ENCODE assay signal across 19 mouse cellular contexts in the genomic region with DNA sequence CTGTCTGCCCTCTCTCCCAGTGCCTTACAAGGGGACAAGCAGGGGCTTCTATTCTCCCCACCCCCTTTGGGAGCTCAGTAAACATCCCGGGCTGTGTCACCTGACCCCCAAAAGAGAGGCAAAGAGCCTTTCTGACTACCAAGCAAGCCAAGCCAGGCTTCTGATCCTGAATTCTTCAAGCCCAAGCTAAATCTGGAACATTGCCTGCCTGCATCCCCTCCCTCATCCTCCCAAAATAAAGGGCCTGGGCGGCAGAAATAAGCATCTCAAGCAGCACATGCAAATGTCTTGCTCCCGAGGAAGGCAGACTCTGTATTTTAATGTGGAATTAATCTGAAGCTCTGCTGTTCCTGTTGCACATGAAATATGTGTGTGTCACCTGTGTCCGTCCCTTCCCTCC.
DNase-seq lines count a peak whose midpoint lies in the region; ATAC-seq and TF ChIP-seq lines count a peak whose summit lies in the region.
"Had no signal": no experiment of that assay in that cellular context is flagged by ENCODE, and none has a peak within 500 bp of the region (broad histone marks: within the 10 kb centered on the region; RNA-seq: fewer than 3 reads in every experiment).

No protein-coding gene starts in this region.

- H3K4me1 ChIP-seq in intestine, embryonic 16.5 days (ENCODE audit: control insufficient read depth, insufficient read depth, low read length): no peaks in the 10 kb centered on the region
- no peaks in the 10 kb centered on the region for H3K4me1 ChIP-seq in intestine, postnatal 0 days (replicated peaks; ENCODE audit: control insufficient read depth, insufficient read depth, low read length)
- H3K4me1 ChIP-seq in lung, embryonic 15.5 days: peaks cover 31% of the 10 kb centered on the region
- peaks cover 62% of the 10 kb centered on the region for H3K4me1 ChIP-seq in E14TG2a.4 (replicated peaks; ENCODE audit: low read depth, low read length)
- H3K4me1 ChIP-seq: embryonic facial prominence, embryonic 12.5 days; hindbrain, embryonic 12.5 days had no signal

- H3K4me3 ChIP-seq in gastrocnemius, adult 2 months: no peak overlapping the region
- no peak overlapping the region for H3K4me3 ChIP-seq in intestine, embryonic 16.5 days (ENCODE audit: low read length)
- H3K4me3 ChIP-seq in intestine, postnatal 0 days (ENCODE audit: low read depth, low read length): no peak overlapping the region
- H3K4me3 ChIP-seq in lung, embryonic 15.5 days: no peak overlapping the region
- H3K4me3 ChIP-seq in E14TG2a.4 (replicated peaks; ENCODE audit: low read length): peak overlapping the region; percentile 35
- H3K4me3 ChIP-seq: embryonic facial prominence, embryonic 12.5 days; forebrain, embryonic 15.5 days; heart, adult 2 months; heart, embryonic 12.5 days; hindbrain, embryonic 12.5 days had no signal

- ATAC-seq in intestine, embryonic 16.5 days: no peak
- ATAC-seq in intestine, postnatal 0 days: no peak
- ATAC-seq in lung, embryonic 15.5 days (ENCODE audit: borderline replicate concordance, extremely low read depth, low FRiP score, low TSS enrichment): no peak
- no peak for ATAC-seq in megakaryocyte, adult 5-6 weeks (ENCODE audit: poor library complexity, severe bottlenecking)
- ATAC-seq: CD4-positive, CD25-positive, alpha-beta regulatory T cell, adult 4 months; forebrain, embryonic 15.5 days had no signal

- no peak for DNase-seq in gastrocnemius, adult 2 months
- DNase-seq in gastrocnemius, adult 8-10 months (ENCODE audit: low spot score in 2 of 2): no peak
- DNase-seq in lung, postnatal 36 days: no peak
- DNase-seq: adrenal gland, postnatal 10 days; B cell, adult 2 months; cerebellum, adult 11-12 months; cerebellum, adult 9-10 months; cerebellum, postnatal 25 days; heart, adult 2 months had no signal

- H3K9ac ChIP-seq in intestine, embryonic 16.5 days (ENCODE audit: low read depth, low read length): no peak overlapping the region
- no peak overlapping the region for H3K9ac ChIP-seq in intestine, postnatal 0 days (ENCODE audit: low read depth, low read length)
- H3K9ac ChIP-seq in lung, embryonic 15.5 days: no peak overlapping the region
- H3K9ac ChIP-seq: embryonic facial prominence, embryonic 12.5 days; forebrain, embryonic 15.5 days; heart, embryonic 12.5 days; hindbrain, embryonic 12.5 days had no signal

- no peak overlapping the region for H3K4me2 ChIP-seq in intestine, embryonic 16.5 days (ENCODE audit: low read depth, low read length)
- no peak overlapping the region for H3K4me2 ChIP-seq in intestine, postnatal 0 days (replicated peaks; ENCODE audit: low read depth)
- H3K4me2 ChIP-seq in lung, embryonic 15.5 days: no peak overlapping the region
- H3K4me2 ChIP-seq: embryonic facial prominence, embryonic 12.5 days; forebrain, embryonic 15.5 days; heart, embryonic 12.5 days; hindbrain, embryonic 12.5 days had no signal

- peak overlapping the region; percentile 32; the same call in 1 of the 2 replicates for H3K27ac ChIP-seq in gastrocnemius, adult 2 months
- 0 out of 2 replicates have a peak overlapping the region, but pooled peaks have one; percentile 0 for H3K27ac ChIP-seq in intestine, embryonic 16.5 days (ENCODE audit: low read length)
- no peak overlapping the region for H3K27ac ChIP-seq in intestine, postnatal 0 days (ENCODE audit: low read depth, low read length)
- peak overlapping the region; percentile 84 for H3K27ac ChIP-seq in lung, embryonic 15.5 days
- H3K27ac ChIP-seq: embryonic facial prominence, embryonic 12.5 days; forebrain, embryonic 15.5 days; heart, adult 2 months; hindbrain, embryonic 12.5 days had no signal

- no peaks in the 10 kb centered on the region for H3K27me3 ChIP-seq in intestine, embryonic 16.5 days (replicated peaks; ENCODE audit: control insufficient read depth, insufficient read depth, low read length)
- no peaks in the 10 kb centered on the region for H3K27me3 ChIP-seq in intestine, postnatal 0 days (replicated peaks; ENCODE audit: control insufficient read depth, insufficient read depth, low read length)
- no peaks in the 10 kb centered on the region for H3K27me3 ChIP-seq in lung, embryonic 15.5 days
- H3K27me3 ChIP-seq in E14TG2a.4 (ENCODE audit: insufficient read depth, low read length): no peaks in the 10 kb centered on the region
- H3K27me3 ChIP-seq: embryonic facial prominence, embryonic 12.5 days; forebrain, embryonic 15.5 days; heart, embryonic 12.5 days; hindbrain, embryonic 12.5 days had no signal

- no peaks in the 10 kb centered on the region for H3K9me3 ChIP-seq in intestine, embryonic 16.5 days (ENCODE audit: control insufficient read depth, low read length)
- H3K9me3 ChIP-seq in intestine, postnatal 0 days (ENCODE audit: control insufficient read depth): no peaks in the 10 kb centered on the region
- no peaks in the 10 kb centered on the region for H3K9me3 ChIP-seq in lung, embryonic 15.5 days
- no peaks in the 10 kb centered on the region for H3K9me3 ChIP-seq in E14TG2a.4 (ENCODE audit: low read length)
- H3K9me3 ChIP-seq: embryonic facial prominence, embryonic 12.5 days; forebrain, embryonic 15.5 days; heart, embryonic 12.5 days; hindbrain, embryonic 12.5 days had no signal

- intact Hi-C loops in gastrocnemius, adult 2 months (cut with DNase I): no loop called here

- no peaks in the 10 kb centered on the region for H3K36me3 ChIP-seq in intestine, embryonic 16.5 days (ENCODE audit: control insufficient read depth, insufficient read depth, low read length)
- no peaks in the 10 kb centered on the region for H3K36me3 ChIP-seq in intestine, postnatal 0 days (ENCODE audit: control insufficient read depth, insufficient read depth)
- no peaks in the 10 kb centered on the region for H3K36me3 ChIP-seq in lung, embryonic 15.5 days
- peaks cover 21% of the 10 kb centered on the region for H3K36me3 ChIP-seq in E14TG2a.4 (ENCODE audit: insufficient read depth, low read length)
- H3K36me3 ChIP-seq: forebrain, embryonic 15.5 days; heart, embryonic 12.5 days; hindbrain, embryonic 12.5 days had no signal

- no peak for TF ChIP-seq CTCF in gastrocnemius, adult 2 months (IDR thresholded peaks at IDR 0.05)
- TF ChIP-seq CTCF in intestine, postnatal 0 days (IDR thresholded peaks at IDR 0.05; ENCODE audit: low read depth): no peak
- TF ChIP-seq CTCF in E14TG2a.4 (conservative IDR thresholded peaks at IDR 0.05; ENCODE audit: low read length): no peak

- 57% methylated on average over 4 of the region's 4 CpGs for WGBS in intestine, embryonic 16.5 days
- whole genome bisulfite sequencing in intestine, postnatal 0 days: 61% methylated on average over 4 of the region's 4 CpGs
- 39% methylated on average over 4 of the region's 4 CpGs for WGBS in lung, embryonic 15.5 days
